Mouse (Mus musculus) C2C12 (cell line): ENCODE results near the gene Mettl3. TPM values are rescaled to one million over a fixed set of nuclear protein-coding genes. Genes with fewer than 3 reads are reported as not detected.
A peak's percentile ranks its signal among the peaks of the same experiment; 100 is the strongest.

Experiments
- H3K27me3 ChIP-seq: one replicate; pipeline ENCODE4 v1.6.1; 2011; ENCODE audit not compliant: control insufficient read depth, insufficient read depth, insufficient read length
- H3K36me3 ChIP-seq: one replicate; pipeline ENCODE4 v1.6.1; 2011; ENCODE audit not compliant: control insufficient read depth, insufficient read depth
- H3K4me3 ChIP-seq: one replicate; pipeline ENCODE4 v1.5.1; 2011; ENCODE audit warnings: mild to moderate bottlenecking, control low read depth; ENCODE audit not compliant: poor library complexity, insufficient read depth, severe bottlenecking
- H3K79me2 ChIP-seq: one replicate; pipeline ENCODE4 v1.6.1; 2011; ENCODE audit not compliant: control insufficient read depth, insufficient read depth
- H3K79me3 ChIP-seq: one replicate; pipeline ENCODE4 v1.6.1; 2011; ENCODE audit warnings: low read depth, control low read depth
- H3ac ChIP-seq: one replicate; pipeline ENCODE3; 2011; ENCODE audit warnings: low read depth; ENCODE audit not compliant: control insufficient read depth, insufficient read length
- CEBPB ChIP-seq: IDR thresholded peaks from one replicate; pipeline ENCODE4 v1.6.1; 2011; ENCODE audit warnings: low read depth, mild to moderate bottlenecking, control low read depth, moderate library complexity
- CTCF ChIP-seq: IDR thresholded peaks from one replicate; pipeline ENCODE4 v1.5.1; 2011; ENCODE audit not compliant: control insufficient read depth, insufficient read depth, insufficient read length
- FOSL1 ChIP-seq: IDR thresholded peaks from one replicate; pipeline ENCODE4 v1.8.0; 2011; ENCODE audit warnings: mild to moderate bottlenecking, low read length; ENCODE audit not compliant: poor library complexity, insufficient read depth, severe bottlenecking
- MAX ChIP-seq: IDR thresholded peaks from one replicate; pipeline ENCODE4 v1.6.1; 2011; ENCODE audit warnings: mild to moderate bottlenecking, control low read depth
- MYOD1 ChIP-seq: IDR thresholded peaks from one replicate; pipeline ENCODE4 v1.6.1; 2011; ENCODE audit warnings: low read depth; ENCODE audit not compliant: control insufficient read depth, insufficient read length
- MYOG ChIP-seq: IDR thresholded peaks from one replicate; pipeline ENCODE4 v1.6.1; 2011; ENCODE audit not compliant: control insufficient read depth, insufficient read length; ENCODE audit errors: extremely low read depth
- USF1 ChIP-seq: IDR thresholded peaks from one replicate; pipeline ENCODE4 v1.6.1; 2011; ENCODE audit warnings: low read depth, mild to moderate bottlenecking, control low read depth, moderate library complexity
- long read RNA-seq, 2 experiments: library from polyadenylated mRNA; unstranded; transcript quantifications; one replicate each; pipeline ENCODE4 v2.0.0; 2019 to 2020
- polyA plus RNA-seq: library from polyadenylated mRNA; unstranded; fragments of >200 nt; fragmentation: generic; extraction: Trizol; gene quantifications from one replicate; pipeline ENCODE4 v1.2.1, GENCODE M21; 2012; ENCODE audit warnings: missing spikeins

The Mettl3 gene
- 33.3 TPM for polyA plus RNA-seq
- long read RNA-seq, experiment 1, transcript Mettl3-201 (11 exons, 2,025 nt), result major isoform, 21 of 26 reads
- long read RNA-seq, experiment 1, partial matches to known transcripts, result 3 of 26 reads
- long read RNA-seq, experiment 1, other reads (novel, unspliced or antisense), result 1 of 26 reads
- long read RNA-seq, experiment 2, transcript Mettl3-201 (11 exons, 2,025 nt), result major isoform, 151 of 177 reads
- long read RNA-seq, experiment 2, partial matches to known transcripts, result 10 of 177 reads
- long read RNA-seq, experiment 2, other reads (novel, unspliced or antisense), result 15 of 177 reads

DNA sequence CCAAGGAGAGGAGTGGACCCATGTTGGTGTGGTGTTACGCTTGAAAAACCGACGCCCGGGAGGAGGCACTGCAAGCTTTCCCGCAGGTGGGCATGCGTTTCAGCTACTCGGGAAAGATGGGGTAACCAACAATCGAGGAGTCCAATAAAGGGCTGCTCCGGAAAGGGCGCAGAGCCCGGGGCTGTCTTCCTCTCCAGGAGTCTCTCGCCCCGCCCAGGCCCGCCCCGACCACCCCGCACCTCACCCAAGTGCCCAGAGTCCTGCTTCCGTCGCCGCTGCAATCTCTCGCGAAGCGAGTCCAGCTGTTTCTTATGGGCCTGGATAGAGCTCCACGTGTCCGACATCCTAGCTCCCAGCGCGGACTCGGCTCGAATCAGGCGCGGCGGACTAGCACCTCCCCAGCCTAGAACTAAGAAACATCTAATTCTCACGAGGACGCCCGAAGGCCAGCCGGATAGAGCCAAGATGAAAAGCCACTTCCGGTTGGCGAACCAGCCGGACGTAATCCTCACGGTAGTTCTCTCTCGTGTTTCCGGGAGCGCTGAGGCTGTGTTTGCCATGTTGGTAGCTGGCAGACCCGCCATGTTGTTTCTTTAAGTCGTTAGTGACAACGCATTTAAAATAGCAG lies at the start of gene Mettl3:
Gene Mettl3, minus strand, starts transcription at position 485 of the 628 bp plus-strand sequence.
- Histone ChIP-seq H3K36me3 (peaks cover 12% of the 10 kb centered on the region), H3K79me2 (peaks cover 39% of the 10 kb centered on the region), H3K27me3 (no peaks in the 10 kb centered on the region), H3K79me3 (peaks cover 18% of the 10 kb centered on the region), H3ac (peak within 1 kb of the TSS; percentile 92), H3K4me3 (peak within 1 kb of the TSS; percentile 76)
- TF ChIP-seq USF1 (no peak), CTCF (no peak), MAX (peak; percentile 84)

DNA sequence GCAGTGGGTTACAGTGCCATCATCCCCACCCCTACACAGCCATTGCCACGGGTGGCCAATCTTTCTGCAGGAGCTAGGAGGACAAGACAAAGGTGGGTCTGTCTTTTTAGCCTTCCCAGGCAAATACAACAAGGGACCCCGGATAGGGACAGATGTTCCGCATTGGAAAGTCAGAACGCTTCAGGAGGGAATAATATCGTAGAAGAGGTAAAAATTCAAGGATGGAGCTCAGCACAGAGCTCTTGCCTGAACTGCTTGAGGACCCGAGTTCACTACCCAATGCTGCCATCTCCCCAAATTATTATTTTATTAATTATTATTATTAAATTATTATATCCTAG lies 34.6 kb upstream of the Mettl3 start:
- Histone ChIP-seq H3K36me3 (no peaks in the 10 kb centered on the region), H3K79me2 (no peaks in the 10 kb centered on the region), H3K79me3 (no peaks in the 10 kb centered on the region), H3K27me3 (peaks cover 3% of the 10 kb centered on the region), H3ac (no peak overlapping the region), H3K4me3 (no peak overlapping the region)
- no peak for TF ChIP-seq FOSL1
- no peak for TF ChIP-seq USF1
- TF ChIP-seq MAX, result no peak
- TF ChIP-seq MYOG, result no peak
- no peak for TF ChIP-seq CTCF
- TF ChIP-seq CEBPB, result no peak
- no peak for TF ChIP-seq MYOD1

DNA sequence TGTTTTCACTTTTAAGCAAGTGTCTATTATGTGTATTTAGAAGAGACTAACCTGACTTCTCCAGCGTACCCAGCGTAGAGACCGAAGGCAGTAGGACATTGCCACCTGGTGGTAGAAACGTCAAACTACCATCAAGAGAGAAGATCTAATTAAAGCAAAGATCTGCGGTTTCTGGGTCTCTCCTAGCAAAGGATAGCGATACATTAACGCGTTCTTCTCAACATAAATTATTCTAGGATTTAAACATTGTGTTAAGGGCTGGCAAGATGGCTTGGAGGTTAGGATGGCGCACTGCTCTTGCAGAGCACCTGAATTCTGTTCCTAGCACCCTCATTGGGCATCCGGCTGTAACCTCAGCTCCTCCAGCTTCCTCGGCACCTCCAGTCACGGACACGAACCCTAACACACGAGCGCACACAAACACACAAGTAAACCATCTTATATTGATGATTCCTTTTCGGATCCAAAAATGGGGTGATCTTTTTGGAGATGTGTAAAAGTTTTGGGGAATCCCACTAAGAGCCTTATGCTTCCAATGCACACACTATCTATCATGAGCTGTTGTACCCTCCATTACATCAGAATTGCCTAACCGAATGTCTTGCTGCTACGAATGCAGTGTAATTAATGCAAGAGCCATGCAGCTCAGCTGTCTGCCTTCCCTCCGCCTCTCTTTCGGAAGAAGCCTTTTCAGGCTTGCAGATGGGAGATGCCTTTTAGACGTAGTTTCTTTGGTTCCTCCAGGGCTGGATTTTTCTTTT lies 34.0 kb upstream of the Mettl3 start:
- H3K4me3 ChIP-seq, result no peak overlapping the region
- no peaks in the 10 kb centered on the region for H3K79me3 ChIP-seq
- H3K36me3 ChIP-seq, result no peaks in the 10 kb centered on the region
- no peaks in the 10 kb centered on the region for H3K79me2 ChIP-seq
- peaks cover 6% of the 10 kb centered on the region for H3K27me3 ChIP-seq
- no peak for TF ChIP-seq CEBPB
- TF ChIP-seq CTCF, result peak; percentile 16
- no peak overlapping the region for H3ac ChIP-seq

DNA sequence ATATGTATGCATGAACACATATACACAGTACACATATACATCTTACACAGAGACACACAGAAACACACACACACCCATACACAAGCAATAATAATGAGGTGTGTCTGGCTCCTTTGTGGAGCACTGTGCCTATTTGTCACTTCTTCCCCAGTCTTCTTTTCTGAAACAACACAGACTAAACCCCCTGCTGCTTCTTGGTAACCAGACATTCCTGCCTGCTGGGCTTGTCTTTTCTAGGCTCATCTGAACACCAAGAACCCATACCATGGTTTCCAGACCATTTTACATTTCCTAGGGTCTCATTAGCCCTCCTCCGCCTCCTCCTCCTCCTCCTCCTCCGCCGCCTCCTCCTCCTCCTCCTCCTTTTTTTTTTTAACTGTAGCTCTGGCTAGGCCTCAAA lies 27.2 kb upstream of the Mettl3 start:
- Histone ChIP-seq H3K79me2 (no peaks in the 10 kb centered on the region), H3K79me3 (no peaks in the 10 kb centered on the region), H3K27me3 (peaks cover 25% of the 10 kb centered on the region), H3ac (no peak overlapping the region), H3K36me3 (no peaks in the 10 kb centered on the region), H3K4me3 (no peak overlapping the region)
- TF ChIP-seq MYOG, result no peak

DNA sequence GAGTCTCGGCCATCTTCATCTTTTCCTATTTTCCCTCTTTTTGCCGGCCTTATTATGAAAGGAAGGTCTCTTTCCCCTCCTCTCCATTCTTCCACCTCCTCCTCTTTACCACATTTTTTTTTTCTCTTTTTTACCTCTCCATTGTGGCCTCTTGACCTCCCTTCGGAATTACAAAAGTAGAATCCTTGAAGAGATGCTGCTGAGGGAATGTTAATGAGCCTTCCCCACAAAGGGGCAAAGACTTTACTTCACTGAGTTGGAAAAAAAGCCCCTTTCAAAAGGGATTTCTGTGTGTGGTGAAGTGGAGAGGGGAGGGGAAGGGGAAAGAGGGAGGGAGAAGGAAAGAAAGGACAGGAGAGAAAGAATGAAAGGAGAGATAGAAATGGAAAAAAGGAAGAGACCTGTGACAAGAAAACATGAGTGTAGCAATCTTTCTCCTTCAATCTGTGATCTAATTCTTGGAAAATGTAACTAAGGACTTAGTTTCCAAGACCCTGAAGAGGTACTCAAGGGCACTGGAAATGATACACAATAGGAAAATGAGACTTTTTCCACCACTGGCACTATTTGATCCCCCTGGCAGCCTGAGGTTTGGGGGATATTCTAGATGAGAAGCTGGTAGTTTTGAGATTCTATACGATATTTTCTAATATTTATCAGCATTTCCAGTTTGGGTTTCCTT lies 26.3 kb upstream of the Mettl3 start:
- H3K36me3 ChIP-seq, result no peaks in the 10 kb centered on the region
- H3K79me2 ChIP-seq, result no peaks in the 10 kb centered on the region
- H3K4me3 ChIP-seq, result no peak overlapping the region
- TF ChIP-seq FOSL1, result no peak
- no peak for TF ChIP-seq CTCF
- TF ChIP-seq CEBPB, result no peak
- no peaks in the 10 kb centered on the region for H3K79me3 ChIP-seq
- H3K27me3 ChIP-seq, result peaks cover 25% of the 10 kb centered on the region
- no peak overlapping the region for H3ac ChIP-seq
